Mouse (Mus musculus) embryonic facial prominence, embryonic 13.5 days (tissue): ENCODE measurements around the gene Abcc9. TPM values are rescaled to one million over a fixed set of nuclear protein-coding genes. Genes with fewer than 3 reads are reported as not detected.

Source experiments
- ATAC-seq: fragments of 200-750 bp; cut with Nextera tagmentation; 2 replicates; pipeline ENCODE4 v1.8.0; 2017; ENCODE audit warnings: low read depth; ENCODE audit not compliant: insufficient number of reproducible peaks, insufficient read depth, low FRiP score, low TSS enrichment
- H3K27ac ChIP-seq: fragments of 300-500 bp; sonication (generic); 2 replicates; pipeline ENCODE4 v1.5.1; 2015; ENCODE audit warnings: moderate library complexity, mild to moderate bottlenecking, inconsistent platforms
- H3K27me3 ChIP-seq: fragments of 300-500 bp; sonication (generic); 2 replicates; pipeline ENCODE4 v1.6.1; 2015; ENCODE audit warnings: mild to moderate bottlenecking, inconsistent platforms
- H3K36me3 ChIP-seq: fragments of 300-500 bp; sonication (generic); 2 replicates; pipeline ENCODE4 v1.6.1; 2015; ENCODE audit warnings: mild to moderate bottlenecking, inconsistent platforms
- H3K4me1 ChIP-seq: fragments of 300-500 bp; sonication (generic); 2 replicates; pipeline ENCODE4 v1.6.1; 2015; ENCODE audit warnings: inconsistent platforms
- H3K4me2 ChIP-seq: fragments of 300-500 bp; sonication (generic); 2 replicates; pipeline ENCODE4 v1.6.1; 2015; ENCODE audit warnings: moderate library complexity, mild to moderate bottlenecking, inconsistent platforms
- H3K4me3 ChIP-seq: fragments of 300-500 bp; sonication (generic); 2 replicates; pipeline ENCODE4 v1.5.1; 2015; ENCODE audit warnings: mild to moderate bottlenecking, inconsistent platforms
- H3K9ac ChIP-seq: fragments of 300-500 bp; sonication (generic); 2 replicates; pipeline ENCODE4 v1.6.1; 2015; ENCODE audit warnings: mild to moderate bottlenecking, inconsistent platforms
- H3K9me3 ChIP-seq: fragments of 300-500 bp; sonication (generic); 2 replicates; pipeline ENCODE4 v1.6.1; 2016; ENCODE audit warnings: inconsistent platforms
- WGBS: fragments of 180-500 bp; shearing (Covaris S2); methylation state at CpG from one replicate; pipeline ENCODE4 v1.1.7; 2015; ENCODE audit warnings: mixed read lengths; 5-methylcytosine and 5-hydroxymethylcytosine counted together
- polyA plus RNA-seq: library from polyadenylated mRNA; unstranded; fragments of >200 nt; fragmentation: Nextera tagmentation; extraction: Ambion mirVana; gene quantifications from 2 replicates; pipeline ENCODE4 v1.2.1, GENCODE M21; 2015

Abcc9 gene
- polyA plus RNA-seq, 1 experiment from 2014 or later = 1.6 TPM

DNA sequence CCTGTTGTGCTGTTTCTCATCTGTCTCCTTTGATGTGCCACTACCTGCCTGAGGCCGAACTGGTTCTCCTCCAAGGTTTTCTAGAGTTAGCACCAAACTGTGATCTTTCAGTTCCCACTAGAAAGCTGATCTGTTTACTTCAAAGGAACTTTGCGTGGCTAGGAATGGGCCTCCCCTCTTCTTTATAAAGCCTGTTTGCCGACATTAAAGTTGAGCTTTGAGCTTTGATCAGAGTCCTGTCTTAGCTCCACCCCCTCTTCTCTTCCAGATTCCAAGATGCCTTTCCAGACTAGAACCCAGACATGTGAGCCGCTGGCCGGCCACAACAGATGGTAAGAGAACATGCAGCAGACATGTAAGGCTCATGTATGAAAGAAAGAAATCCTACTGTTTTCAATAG lies 47.6 kb downstream of the Abcc9 start:
- Histone ChIP-seq H3K36me3 (no peaks in the 10 kb centered on the region), H3K4me3 (no peak overlapping the region), H3K27ac (no peak overlapping the region), H3K4me2 (no peak overlapping the region), H3K9ac (no peak overlapping the region), H3K9me3 (no peaks in the 10 kb centered on the region), H3K4me1 (peaks cover 7% of the 10 kb centered on the region; the same call in 1 of the 2 replicates), H3K27me3 (no peaks in the 10 kb centered on the region)
- WGBS = 24% methylated on average over 5 of the region's 5 CpGs
- ATAC-seq = no peak

- Histone ChIP-seq H3K36me3 (no peaks in the 10 kb centered on the region), H3K27me3 (no peaks in the 10 kb centered on the region), H3K4me3 (no peak overlapping the region), H3K9ac (no peak overlapping the region), H3K4me2 (no peak overlapping the region), H3K4me1 (peaks cover 7% of the 10 kb centered on the region; the same call in 1 of the 2 replicates), H3K9me3 (no peaks in the 10 kb centered on the region), H3K27ac (peak overlapping the region; percentile 22; the same call in 1 of the 2 replicates)
- ATAC-seq = no peak
- 62% methylated on average over 1 of the region's 1 CpGs for WGBS
Observed at GRCm38 (mm10) chr6:142652175-142652574, 49.9 kb downstream of the Abcc9 start.

DNA sequence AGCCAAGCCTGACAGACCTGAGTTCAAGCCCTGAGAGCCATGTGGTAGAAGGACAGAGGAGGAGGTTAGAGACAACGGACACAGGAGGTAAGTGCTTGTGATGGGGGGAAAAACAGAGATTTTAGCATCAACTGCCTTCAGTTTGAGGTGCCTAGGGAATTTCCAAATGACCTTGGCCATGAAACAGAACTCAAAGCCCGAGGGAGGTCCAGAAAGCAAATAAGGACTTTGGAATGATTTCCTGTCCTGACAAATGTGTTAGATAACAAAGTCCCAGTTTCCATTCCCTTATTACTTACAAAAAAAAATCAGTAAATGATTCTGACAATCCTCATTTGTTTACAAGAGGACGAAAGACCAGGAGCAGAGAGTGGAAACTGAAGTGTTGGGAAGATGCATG lies 52.8 kb downstream of the Abcc9 start:
- 75% methylated on average over 3 of the region's 3 CpGs for WGBS
- Histone ChIP-seq H3K9me3 (no peaks in the 10 kb centered on the region), H3K4me1 (0 out of 2 replicates have a peak, but pooled peaks cover 3% of the 10 kb centered on the region), H3K4me2 (no peak overlapping the region), H3K27me3 (no peaks in the 10 kb centered on the region), H3K9ac (no peak overlapping the region), H3K36me3 (no peaks in the 10 kb centered on the region), H3K4me3 (no peak overlapping the region), H3K27ac (no peak overlapping the region)
- no peak for ATAC-seq

GRCm38 (mm10) chr6:142645474-142645873 lies 56.6 kb downstream of the Abcc9 start:
- Histone ChIP-seq H3K36me3 (no peaks in the 10 kb centered on the region), H3K4me1 (no peaks in the 10 kb centered on the region), H3K9me3 (no peaks in the 10 kb centered on the region), H3K27me3 (no peaks in the 10 kb centered on the region), H3K4me3 (no peak overlapping the region), H3K9ac (no peak overlapping the region), H3K27ac (no peak overlapping the region), H3K4me2 (no peak overlapping the region)
- 63% methylated on average over 7 of the region's 7 CpGs for WGBS
- no peak for ATAC-seq

GRCm38 (mm10) chr6:142639301-142639700 lies 62.8 kb downstream of the Abcc9 start:
- no peak overlapping the region for H3K4me3 ChIP-seq
- H3K27me3 ChIP-seq = no peaks in the 10 kb centered on the region
- ATAC-seq = no peak
- 79% methylated on average over 10 of the region's 10 CpGs for WGBS
- H3K4me2 ChIP-seq = no peak overlapping the region
- H3K36me3 ChIP-seq = no peaks in the 10 kb centered on the region
- no peak overlapping the region for H3K9ac ChIP-seq
- no peak overlapping the region for H3K27ac ChIP-seq
- peaks cover 9% of the 10 kb centered on the region for H3K4me1 ChIP-seq
- no peaks in the 10 kb centered on the region for H3K9me3 ChIP-seq

GRCm38 (mm10) chr6:142635654-142636053 lies 66.5 kb downstream of the Abcc9 start:
- ATAC-seq = no peak

GRCm38 (mm10) chr6:142635185-142635583 lies 66.9 kb downstream of the Abcc9 start:
- Histone ChIP-seq H3K9me3 (no peaks in the 10 kb centered on the region), H3K27me3 (no peaks in the 10 kb centered on the region), H3K4me2 (no peak overlapping the region), H3K4me3 (no peak overlapping the region), H3K4me1 (peaks cover 9% of the 10 kb centered on the region), H3K27ac (no peak overlapping the region), H3K36me3 (no peaks in the 10 kb centered on the region), H3K9ac (no peak overlapping the region)
- ATAC-seq = peak; percentile 48; the same call in 1 of the 2 replicates

More at GRCm38 (mm10) chr6:142635654-142636053, 66.5 kb downstream of the Abcc9 start:
- Histone ChIP-seq H3K9me3 (no peaks in the 10 kb centered on the region), H3K4me2 (no peak overlapping the region), H3K4me3 (no peak overlapping the region), H3K36me3 (no peaks in the 10 kb centered on the region), H3K9ac (no peak overlapping the region), H3K4me1 (peaks cover 9% of the 10 kb centered on the region), H3K27ac (no peak overlapping the region), H3K27me3 (no peaks in the 10 kb centered on the region)
- WGBS = 40% methylated on average over 4 of the region's 4 CpGs

- no peak overlapping the region for H3K9ac ChIP-seq
- ATAC-seq = peak; percentile 59; the same call in 1 of the 2 replicates
- H3K4me1 ChIP-seq = peaks cover 9% of the 10 kb centered on the region
- H3K9me3 ChIP-seq = no peaks in the 10 kb centered on the region
- H3K27ac ChIP-seq = no peak overlapping the region
- H3K4me3 ChIP-seq = no peak overlapping the region
- H3K4me2 ChIP-seq = no peak overlapping the region
- H3K36me3 ChIP-seq = no peaks in the 10 kb centered on the region
- WGBS = 59% methylated on average over 10 of the region's 10 CpGs
- H3K27me3 ChIP-seq = no peaks in the 10 kb centered on the region
Observed at GRCm38 (mm10) chr6:142634530-142635184, 67.5 kb downstream of the Abcc9 start.

GRCm38 (mm10) chr6:142623351-142623750 lies 78.8 kb downstream of the Abcc9 start:
- WGBS = 70% methylated on average over 6 of the region's 6 CpGs
- H3K27ac ChIP-seq = no peak overlapping the region
- H3K4me3 ChIP-seq = no peak overlapping the region
- no peaks in the 10 kb centered on the region for H3K27me3 ChIP-seq
- H3K4me1 ChIP-seq = no peaks in the 10 kb centered on the region
- H3K4me2 ChIP-seq = no peak overlapping the region
- no peak for ATAC-seq
- H3K9ac ChIP-seq = no peak overlapping the region
- H3K9me3 ChIP-seq = no peaks in the 10 kb centered on the region
- no peaks in the 10 kb centered on the region for H3K36me3 ChIP-seq

GRCm38 (mm10) chr6:142616659-142617058 lies 85.5 kb downstream of the Abcc9 start:
- ATAC-seq = no peak
- H3K9ac ChIP-seq = no peak overlapping the region
- 31% methylated on average over 3 of the region's 3 CpGs for WGBS
- H3K36me3 ChIP-seq = no peaks in the 10 kb centered on the region
- no peaks in the 10 kb centered on the region for H3K4me1 ChIP-seq
- H3K27ac ChIP-seq = no peak overlapping the region
- no peaks in the 10 kb centered on the region for H3K9me3 ChIP-seq
- H3K4me3 ChIP-seq = no peak overlapping the region
- no peaks in the 10 kb centered on the region for H3K27me3 ChIP-seq
- H3K4me2 ChIP-seq = no peak overlapping the region

- Histone ChIP-seq H3K4me2 (no peak overlapping the region), H3K4me3 (no peak overlapping the region), H3K9ac (no peak overlapping the region), H3K9me3 (no peaks in the 10 kb centered on the region), H3K27ac (no peak overlapping the region), H3K36me3 (no peaks in the 10 kb centered on the region), H3K27me3 (no peaks in the 10 kb centered on the region), H3K4me1 (peaks cover 13% of the 10 kb centered on the region; the same call in 1 of the 2 replicates)
- WGBS = 73% methylated on average over 10 of the region's 10 CpGs
- ATAC-seq = no peak
Observed at GRCm38 (mm10) chr6:142614324-142614723, 87.8 kb downstream of the Abcc9 start.

DNA sequence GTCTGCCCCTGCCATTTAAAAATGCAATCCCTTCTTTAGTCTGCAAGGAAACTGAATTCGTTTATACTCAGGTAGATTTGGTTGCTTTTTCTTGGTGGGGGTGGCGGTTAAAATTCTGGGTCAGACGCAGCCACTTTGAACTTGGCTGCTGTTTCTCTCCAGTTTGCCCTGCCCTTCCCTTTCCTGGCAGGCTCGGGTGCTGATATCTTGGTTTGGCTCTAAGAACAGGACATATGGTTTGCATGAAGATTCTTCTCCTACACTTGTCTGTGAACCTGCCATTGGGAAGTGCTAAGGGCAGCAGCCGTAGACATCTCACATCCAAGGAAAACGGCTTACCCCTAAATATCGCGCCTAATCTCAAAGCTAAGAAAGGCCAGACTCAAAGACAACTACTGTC lies 89.7 kb downstream of the Abcc9 start:
- no peak for ATAC-seq
- Histone ChIP-seq H3K27ac (no peak overlapping the region), H3K36me3 (no peaks in the 10 kb centered on the region), H3K9ac (no peak overlapping the region), H3K9me3 (no peaks in the 10 kb centered on the region), H3K4me1 (peaks cover 13% of the 10 kb centered on the region; the same call in 1 of the 2 replicates), H3K27me3 (no peaks in the 10 kb centered on the region), H3K4me3 (no peak overlapping the region), H3K4me2 (no peak overlapping the region)
- 80% methylated on average over 8 of the region's 8 CpGs for WGBS
